Mouse (Mus musculus): ENCODE measurements at regions not wholly inside any gene's neighbourhood (a gene's known extent, or its start where the extent isn't known, plus 50 kb on each side); places are given as distances from the start of the nearest gene placed in this dataset.

DNA sequence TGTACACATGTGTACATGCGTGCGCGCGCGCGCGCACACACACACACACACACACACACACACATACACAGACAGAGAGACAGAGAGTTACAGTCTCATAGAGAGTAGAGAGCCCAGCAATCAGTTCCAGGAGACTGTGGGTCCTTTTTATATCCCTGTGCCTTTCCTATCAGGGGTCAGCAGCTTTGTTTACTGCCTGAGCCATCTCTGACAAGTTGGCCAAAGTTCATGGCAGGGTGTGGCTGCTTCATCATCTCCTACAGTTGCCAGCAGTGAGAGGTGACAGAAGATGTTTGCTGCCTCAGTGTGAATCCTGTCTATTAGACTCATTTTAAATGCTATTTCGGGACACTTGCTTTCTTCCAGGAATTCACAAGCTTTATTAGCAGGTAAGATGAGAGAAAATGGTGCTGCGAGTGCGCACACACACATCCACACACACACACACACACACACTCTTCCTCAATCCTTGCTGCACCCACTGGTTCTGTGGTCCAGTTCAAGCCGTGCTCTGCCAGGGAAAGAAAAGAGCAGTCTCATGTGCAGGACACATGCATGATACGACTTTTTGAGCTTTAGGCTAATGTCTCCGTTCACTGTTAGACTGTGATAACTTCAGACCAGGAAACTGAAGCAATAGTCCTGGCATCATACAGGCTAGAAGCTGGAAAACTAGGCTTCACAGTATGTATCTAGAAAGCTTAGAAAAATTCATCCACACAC, 234.9 kb upstream of the Map3k1 start:
- no peaks in the 10 kb centered on the region for H3K27me3 ChIP-seq (ENCODE audit: control insufficient read depth, insufficient read depth, insufficient read length)
- no peaks in the 10 kb centered on the region for H3K79me2 ChIP-seq (ENCODE audit: control insufficient read depth, insufficient read depth)
- no peaks in the 10 kb centered on the region for H3K79me3 ChIP-seq (ENCODE audit: low read depth)
- H3K4me3 ChIP-seq (ENCODE audit: insufficient read depth, poor library complexity, severe bottlenecking): no peak overlapping the region
- no peaks in the 10 kb centered on the region for H3K36me3 ChIP-seq (ENCODE audit: control insufficient read depth, insufficient read depth)
- TF ChIP-seq MYOD1 (IDR thresholded peaks at IDR 0.05; ENCODE audit: control insufficient read depth, insufficient read length, low read depth): no peak
- TF ChIP-seq MAX (IDR thresholded peaks at IDR 0.05): no peak
- no peak for TF ChIP-seq CTCF (IDR thresholded peaks at IDR 0.05; ENCODE audit: control insufficient read depth, insufficient read depth, insufficient read length)
- no peak for TF ChIP-seq USF1 (IDR thresholded peaks at IDR 0.05; ENCODE audit: low read depth)
- no peak for TF ChIP-seq CEBPB (IDR thresholded peaks at IDR 0.05; ENCODE audit: low read depth)
- no peak for TF ChIP-seq FOSL1 (IDR thresholded peaks at IDR 0.05; ENCODE audit: insufficient read depth, low read length, poor library complexity, severe bottlenecking)
- no peak for TF ChIP-seq MYOG (IDR thresholded peaks at IDR 0.05; ENCODE audit: control insufficient read depth, extremely low read depth, insufficient read length)
- H3ac ChIP-seq (ENCODE audit: control insufficient read depth, insufficient read length, low read depth): no peak overlapping the region

DNA sequence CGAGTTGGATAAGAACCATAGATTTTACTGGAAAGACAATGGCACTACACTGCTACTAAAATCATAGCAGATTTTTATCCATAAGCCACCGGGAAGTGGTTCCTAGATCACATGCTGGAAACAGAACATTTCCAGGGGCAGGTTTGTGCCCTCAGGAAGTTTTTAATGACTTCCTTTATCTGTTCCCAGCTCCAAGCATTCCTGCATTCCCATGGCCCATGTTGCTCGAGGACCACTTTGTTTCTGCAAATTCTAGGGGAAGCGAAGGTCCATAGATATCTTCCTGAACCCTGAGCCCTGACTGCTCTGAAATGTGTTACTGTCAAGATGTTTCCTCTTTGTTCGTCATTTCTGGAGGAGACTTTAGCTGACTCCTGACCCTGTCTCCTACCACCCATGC, 235.6 kb upstream of the Map3k1 start:
- no peaks in the 10 kb centered on the region for H3K27me3 ChIP-seq (ENCODE audit: control insufficient read depth, insufficient read depth, insufficient read length)
- H3K79me3 ChIP-seq (ENCODE audit: low read depth): no peaks in the 10 kb centered on the region
- no peak overlapping the region for H3K4me3 ChIP-seq (ENCODE audit: insufficient read depth, poor library complexity, severe bottlenecking)
- H3ac ChIP-seq (ENCODE audit: control insufficient read depth, insufficient read length, low read depth): no peak overlapping the region
- TF ChIP-seq CEBPB (IDR thresholded peaks at IDR 0.05; ENCODE audit: low read depth) (no peak), FOSL1 (IDR thresholded peaks at IDR 0.05; ENCODE audit: insufficient read depth, low read length, poor library complexity, severe bottlenecking) (no peak), MYOD1 (IDR thresholded peaks at IDR 0.05; ENCODE audit: control insufficient read depth, insufficient read length, low read depth) (no peak), CTCF (IDR thresholded peaks at IDR 0.05; ENCODE audit: control insufficient read depth, insufficient read depth, insufficient read length) (no peak), MYOG (IDR thresholded peaks at IDR 0.05; ENCODE audit: control insufficient read depth, extremely low read depth, insufficient read length) (no peak), MAX (IDR thresholded peaks at IDR 0.05) (no peak), USF1 (IDR thresholded peaks at IDR 0.05; ENCODE audit: low read depth) (no peak)
- H3K36me3 ChIP-seq (ENCODE audit: control insufficient read depth, insufficient read depth): no peaks in the 10 kb centered on the region
- H3K79me2 ChIP-seq (ENCODE audit: control insufficient read depth, insufficient read depth): no peaks in the 10 kb centered on the region

DNA sequence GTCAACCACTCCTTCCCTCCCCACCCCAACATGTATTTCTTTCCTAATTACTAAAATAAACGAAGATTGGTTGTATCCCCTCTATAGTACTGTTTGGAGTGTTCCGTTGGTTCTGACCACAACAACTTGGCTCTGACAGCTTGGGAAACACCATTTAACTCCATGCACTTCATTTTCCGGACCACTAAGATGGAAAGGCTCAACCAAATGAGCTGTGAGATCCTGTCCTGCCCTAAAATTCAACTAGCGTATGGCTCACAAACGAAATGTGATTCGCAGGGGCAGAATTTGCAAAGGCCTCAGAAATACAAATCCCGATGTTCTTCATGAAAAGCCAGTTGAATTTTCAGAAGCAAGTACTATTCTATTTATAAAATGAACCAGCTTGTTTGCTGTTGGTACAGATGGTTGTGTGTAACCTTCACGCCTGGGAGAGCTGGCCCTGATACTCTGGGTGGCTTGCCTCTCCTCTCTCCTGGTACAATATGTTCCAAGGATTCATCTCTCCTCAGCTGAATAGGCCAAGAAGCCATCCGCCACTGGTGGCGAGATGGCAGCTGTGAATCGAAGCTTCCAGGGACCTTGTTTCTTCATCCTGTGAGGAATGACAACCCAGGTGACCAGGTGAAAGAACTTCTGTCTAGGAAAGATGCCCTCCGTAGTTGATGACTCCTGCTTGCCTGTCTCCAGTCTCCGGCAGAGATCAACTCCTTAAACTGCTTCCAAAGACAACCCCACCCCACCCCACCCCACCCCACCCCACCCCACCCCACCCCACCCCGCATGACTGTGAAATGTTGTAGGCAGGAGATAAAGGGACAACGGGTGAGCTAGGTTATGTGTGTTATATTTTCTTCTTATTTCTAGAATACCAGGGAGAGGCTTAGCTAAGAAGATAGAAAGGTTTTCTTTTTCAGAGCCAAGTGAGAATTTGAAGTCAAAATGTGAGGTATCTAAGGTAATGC, 237.7 kb upstream of the Map3k1 start:
- Histone ChIP-seq H3K79me2 (ENCODE audit: control insufficient read depth, insufficient read depth) (no peaks in the 10 kb centered on the region), H3K27me3 (ENCODE audit: control insufficient read depth, insufficient read depth, insufficient read length) (no peaks in the 10 kb centered on the region), H3K79me3 (ENCODE audit: low read depth) (no peaks in the 10 kb centered on the region), H3K4me3 (ENCODE audit: insufficient read depth, poor library complexity, severe bottlenecking) (no peak overlapping the region), H3ac (ENCODE audit: control insufficient read depth, insufficient read length, low read depth) (no peak overlapping the region), H3K36me3 (ENCODE audit: control insufficient read depth, insufficient read depth) (no peaks in the 10 kb centered on the region)
- TF ChIP-seq USF1 (IDR thresholded peaks at IDR 0.05; ENCODE audit: low read depth) (no peak), CTCF (IDR thresholded peaks at IDR 0.05; ENCODE audit: control insufficient read depth, insufficient read depth, insufficient read length) (no peak), MYOD1 (IDR thresholded peaks at IDR 0.05; ENCODE audit: control insufficient read depth, insufficient read length, low read depth) (no peak), MAX (IDR thresholded peaks at IDR 0.05) (no peak), MYOG (IDR thresholded peaks at IDR 0.05; ENCODE audit: control insufficient read depth, extremely low read depth, insufficient read length) (no peak), CEBPB (IDR thresholded peaks at IDR 0.05; ENCODE audit: low read depth) (no peak), FOSL1 (IDR thresholded peaks at IDR 0.05; ENCODE audit: insufficient read depth, low read length, poor library complexity, severe bottlenecking) (no peak)

DNA sequence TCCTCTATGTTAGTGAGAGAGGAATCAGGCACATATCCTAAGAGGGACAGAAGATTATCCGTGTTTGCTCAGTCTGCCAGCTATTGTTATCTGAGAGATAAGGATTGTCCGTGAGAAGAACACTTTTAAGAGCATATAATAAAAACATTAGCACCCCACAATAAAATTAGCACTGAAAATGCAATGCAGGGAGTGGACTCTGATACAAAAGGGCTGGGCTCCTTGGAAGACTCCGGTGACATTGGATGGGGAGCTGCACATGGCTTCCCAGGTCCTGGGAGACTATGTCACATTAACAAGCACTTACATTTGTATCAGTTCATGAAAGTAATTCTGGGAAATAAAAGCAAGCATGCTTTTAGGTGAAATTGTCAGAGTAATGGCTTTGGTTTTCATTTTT, 238.6 kb upstream of the Map3k1 start:
- no peak overlapping the region for H3ac ChIP-seq (ENCODE audit: control insufficient read depth, insufficient read length, low read depth)
- H3K79me2 ChIP-seq (ENCODE audit: control insufficient read depth, insufficient read depth): no peaks in the 10 kb centered on the region
- no peaks in the 10 kb centered on the region for H3K27me3 ChIP-seq (ENCODE audit: control insufficient read depth, insufficient read depth, insufficient read length)
- no peak overlapping the region for H3K4me3 ChIP-seq (ENCODE audit: insufficient read depth, poor library complexity, severe bottlenecking)
- TF ChIP-seq FOSL1 (IDR thresholded peaks at IDR 0.05; ENCODE audit: insufficient read depth, low read length, poor library complexity, severe bottlenecking): no peak
- no peak for TF ChIP-seq CTCF (IDR thresholded peaks at IDR 0.05; ENCODE audit: control insufficient read depth, insufficient read depth, insufficient read length)
- no peak for TF ChIP-seq MAX (IDR thresholded peaks at IDR 0.05)
- no peak for TF ChIP-seq USF1 (IDR thresholded peaks at IDR 0.05; ENCODE audit: low read depth)
- TF ChIP-seq MYOD1 (IDR thresholded peaks at IDR 0.05; ENCODE audit: control insufficient read depth, insufficient read length, low read depth): no peak
- TF ChIP-seq MYOG (IDR thresholded peaks at IDR 0.05; ENCODE audit: control insufficient read depth, extremely low read depth, insufficient read length): no peak
- TF ChIP-seq CEBPB (IDR thresholded peaks at IDR 0.05; ENCODE audit: low read depth): no peak
- H3K36me3 ChIP-seq (ENCODE audit: control insufficient read depth, insufficient read depth): no peaks in the 10 kb centered on the region
- H3K79me3 ChIP-seq (ENCODE audit: low read depth): no peaks in the 10 kb centered on the region

DNA sequence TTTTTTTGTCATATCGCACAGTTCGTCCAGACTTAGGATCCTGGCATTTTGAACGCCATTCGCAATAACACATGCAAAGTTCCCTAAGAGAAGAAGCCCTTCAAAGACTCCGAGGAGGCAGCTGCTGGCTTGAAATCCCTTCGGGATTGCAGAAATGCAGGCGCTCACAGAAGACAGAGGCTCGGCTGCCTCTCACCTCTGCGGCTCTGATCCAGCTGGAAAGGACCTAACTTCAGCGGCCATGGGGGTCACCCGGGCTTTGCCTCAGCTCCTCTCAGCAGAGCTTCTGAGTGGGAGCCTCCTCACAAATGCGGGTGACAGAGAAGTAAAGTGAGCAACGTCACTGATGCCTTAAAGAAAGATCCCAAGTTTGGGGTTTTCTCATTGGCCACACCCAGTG, 239.1 kb upstream of the Map3k1 start:
- no peaks in the 10 kb centered on the region for H3K79me3 ChIP-seq (ENCODE audit: low read depth)
- no peak overlapping the region for H3K4me3 ChIP-seq (ENCODE audit: insufficient read depth, poor library complexity, severe bottlenecking)
- H3ac ChIP-seq (ENCODE audit: control insufficient read depth, insufficient read length, low read depth): no peak overlapping the region
- H3K27me3 ChIP-seq (ENCODE audit: control insufficient read depth, insufficient read depth, insufficient read length): no peaks in the 10 kb centered on the region
- H3K79me2 ChIP-seq (ENCODE audit: control insufficient read depth, insufficient read depth): no peaks in the 10 kb centered on the region
- H3K36me3 ChIP-seq (ENCODE audit: control insufficient read depth, insufficient read depth): no peaks in the 10 kb centered on the region
- TF ChIP-seq USF1 (IDR thresholded peaks at IDR 0.05; ENCODE audit: low read depth): no peak
- no peak for TF ChIP-seq CEBPB (IDR thresholded peaks at IDR 0.05; ENCODE audit: low read depth)
- no peak for TF ChIP-seq MYOD1 (IDR thresholded peaks at IDR 0.05; ENCODE audit: control insufficient read depth, insufficient read length, low read depth)
- TF ChIP-seq MYOG (IDR thresholded peaks at IDR 0.05; ENCODE audit: control insufficient read depth, extremely low read depth, insufficient read length): no peak
- TF ChIP-seq CTCF (IDR thresholded peaks at IDR 0.05; ENCODE audit: control insufficient read depth, insufficient read depth, insufficient read length): no peak
- no peak for TF ChIP-seq FOSL1 (IDR thresholded peaks at IDR 0.05; ENCODE audit: insufficient read depth, low read length, poor library complexity, severe bottlenecking)
- no peak for TF ChIP-seq MAX (IDR thresholded peaks at IDR 0.05)
